Mouse (Mus musculus): ENCODE data around the gene Gm4177. TPM values are rescaled to one million over a fixed set of nuclear protein-coding genes. Genes with fewer than 3 reads are reported as not detected.

Gm4177 gene
- not detected for total RNA-seq (2023)

DNA sequence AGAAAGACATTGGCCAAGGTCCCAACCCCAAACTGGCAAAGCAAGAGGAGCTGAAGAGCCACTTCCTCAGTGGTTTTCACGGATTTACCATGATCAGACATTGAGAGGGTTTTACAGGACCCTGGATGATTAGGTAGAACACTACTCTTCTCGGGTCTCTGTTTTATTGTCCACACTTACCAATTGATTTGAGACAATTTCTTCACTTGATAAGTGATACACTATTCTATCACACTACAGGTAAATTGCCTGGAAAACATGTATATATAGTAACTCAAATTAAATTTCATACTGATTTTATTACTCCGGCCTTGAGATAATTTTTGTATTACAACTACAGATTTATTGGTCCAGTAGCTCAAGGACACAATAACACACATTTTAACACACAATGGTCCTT lies at the start of gene Gm4177:
TSS of gene Gm4177 (minus strand) at position 101 of the 400 bp plus-strand sequence.

GRCm38 (mm10) chr7:21844167-21844566 lies 47.6 kb upstream of the Gm4177 start, which contains the start of gene Gm5725:
Gene Gm5725, minus strand, starts transcription at chr7:21844267.

DNA sequence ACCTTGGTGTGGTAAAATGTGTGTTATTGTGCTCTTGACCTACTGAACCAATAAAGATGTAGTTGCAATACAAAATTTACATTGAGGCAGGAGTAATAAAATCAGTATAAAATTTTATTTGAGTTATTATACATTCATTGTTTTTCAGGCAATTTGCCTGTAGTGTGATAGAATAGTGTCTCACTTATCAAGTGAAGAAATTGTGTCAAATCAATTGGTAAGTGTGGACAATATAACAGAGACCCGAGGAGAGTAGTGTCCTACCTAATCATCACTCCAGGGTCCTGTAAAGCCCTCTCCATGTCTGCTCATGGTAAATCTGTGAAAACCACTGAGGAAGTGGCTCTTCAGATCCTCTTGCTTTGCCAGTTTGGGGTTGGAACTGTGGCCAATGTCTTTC lies 35.5 kb upstream of the Gm4177 start, which contains the start of gene Vmn1r135:
TSS of gene Vmn1r135 (plus strand) at position 301 of the 400 bp plus-strand sequence.

DNA sequence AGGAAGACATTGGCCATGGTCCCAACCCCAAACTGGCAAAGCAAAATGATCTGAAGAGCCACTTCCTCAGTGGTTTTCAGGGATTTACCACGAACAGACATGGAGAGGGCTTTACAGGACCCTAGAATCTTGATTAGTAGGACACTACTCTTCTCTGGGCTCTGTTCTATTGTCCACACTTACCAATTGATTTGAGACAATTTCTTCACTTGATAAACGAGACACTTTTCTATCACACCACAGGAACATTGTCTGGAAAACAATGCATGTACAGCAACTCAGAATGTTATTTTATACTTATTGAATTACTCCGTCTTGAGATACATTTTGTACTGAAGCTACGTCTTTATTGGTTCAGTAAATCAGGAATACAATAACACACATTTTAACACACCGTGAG lies 35.2 kb downstream of the Gm4177 start, which contains the start of gene Gm4175:
TSS of gene Gm4175 (minus strand) at position 101 of the 400 bp plus-strand sequence.

Other genes with a start within 250 kb of the Gm4177 start
- not detected for gene Vmn1r132, start 182.6 kb downstream of the Gm4177 start, total RNA-seq (2023)
- gene Gm4175, start 35.3 kb downstream of the Gm4177 start, total RNA-seq (2023): not detected
- gene Vmn1r135, start 35.6 kb upstream of the Gm4177 start, total RNA-seq (2023): not detected
- not detected for gene Gm5725, start 47.5 kb upstream of the Gm4177 start, total RNA-seq (2023)
- gene Gm5891, start 124.6 kb upstream of the Gm4177 start, total RNA-seq (2023): not detected
- gene Vmn1r137, start 197.9 kb upstream of the Gm4177 start, total RNA-seq (2023): not detected
- gene Vmn1r138, start 232.2 kb upstream of the Gm4177 start, total RNA-seq (2023): not detected

All from CD8-positive naive resting alpha-beta T cell, adult 57 days (primary cell).